Mouse (Mus musculus): ENCODE measurements around the gene Snx7.

DNA sequence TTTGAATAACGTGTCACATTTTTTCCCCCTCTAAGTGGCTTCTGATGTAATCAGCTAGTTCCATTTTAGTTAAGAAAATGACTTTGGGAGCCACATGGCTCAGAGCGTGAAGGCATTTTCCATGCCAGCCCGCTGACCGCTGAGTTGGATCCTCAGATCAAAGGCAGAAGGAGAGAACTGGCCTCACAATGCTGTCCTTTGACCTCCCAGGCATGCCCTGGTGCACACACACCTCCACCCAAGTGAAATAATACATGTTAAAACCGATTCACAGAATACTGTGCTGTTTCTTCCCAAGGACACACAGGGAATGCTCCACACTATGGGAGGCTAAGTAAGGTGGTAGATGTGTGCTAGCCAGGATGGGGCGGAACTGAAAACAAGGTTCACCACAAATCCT lies 81.5 kb downstream of the Snx7 start:
- no peak for TF ChIP-seq MYOD1 (IDR thresholded peaks at IDR 0.05; ENCODE audit: control insufficient read depth in 1 of 3, insufficient read length in 2 of 3, low read depth in 2 of 3)
- TF ChIP-seq TCF12 (IDR thresholded peaks at IDR 0.05; ENCODE audit: insufficient read depth, poor library complexity, severe bottlenecking), result no peak
- no peak for TF ChIP-seq POLR2AphosphoS2 (IDR thresholded peaks at IDR 0.05; ENCODE audit: insufficient read length, low read depth)
- TF ChIP-seq E2F4 (IDR thresholded peaks at IDR 0.05; ENCODE audit: insufficient read depth), result no peak
- no peak for TF ChIP-seq POLR2A (IDR thresholded peaks at IDR 0.05; ENCODE audit: insufficient read length, low read depth)
- TF ChIP-seq USF1 (IDR thresholded peaks at IDR 0.05; ENCODE audit: low read depth), result no peak
- no peak for TF ChIP-seq REST (IDR thresholded peaks at IDR 0.05; ENCODE audit: insufficient read depth, insufficient read length)
- TF ChIP-seq SRF (IDR thresholded peaks at IDR 0.05; ENCODE audit: control insufficient read depth, insufficient read length, low read depth), result no peak
